Mouse (Mus musculus) testis, adult 2 months (tissue): ENCODE measurements around the gene Agmat.

Source experiments
- CTCF ChIP-seq: fragments of 200-500 bp; IDR thresholded peaks from 2 replicates; pipeline ENCODE4 v1.5.1; 2012; ENCODE audit warnings: low read depth, mild to moderate bottlenecking, inconsistent platforms, low read length, moderate library complexity; ENCODE audit not compliant: control insufficient read depth, insufficient read depth, insufficient replicate concordance
- POLR2A ChIP-seq: fragments of 200-500 bp; IDR thresholded peaks from 2 replicates; pipeline ENCODE4 v1.6.1; 2012; ENCODE audit warnings: low read depth, mild to moderate bottlenecking, inconsistent platforms, low read length, moderate library complexity; ENCODE audit not compliant: control insufficient read depth

GRCm38 (mm10) chr4:141766668-141767352 lies 20.3 kb downstream of the Agmat start:
- TF ChIP-seq CTCF = no peak
- TF ChIP-seq POLR2A = no peak
